Mouse (Mus musculus) embryonic facial prominence, embryonic 12.5 days (tissue): ENCODE results near the gene Gm20715. TPM values are rescaled to one million over a fixed set of nuclear protein-coding genes. Genes with fewer than 3 reads are reported as not detected.
"Not testable (repeated sequence)": the region's sequence is repeated elsewhere in the genome, so short reads cannot be mapped to it uniquely, and the experiment has no call there.

Experiments
- ATAC-seq: fragments of 200-750 bp; cut with Nextera tagmentation; 2 replicates; pipeline ENCODE4 v1.8.0; 2017; ENCODE audit not compliant: insufficient number of reproducible peaks, insufficient read depth, low FRiP score, low TSS enrichment
- H3K27ac ChIP-seq: fragments of 300-500 bp; sonication (generic); 2 replicates; pipeline ENCODE4 v1.5.1; 2016; ENCODE audit warnings: mild to moderate bottlenecking
- H3K27me3 ChIP-seq: fragments of 300-500 bp; sonication (generic); 2 replicates; pipeline ENCODE4 v1.6.1; 2016; ENCODE audit warnings: mild to moderate bottlenecking, moderate library complexity
- H3K36me3 ChIP-seq: fragments of 300-500 bp; sonication (generic); 2 replicates; pipeline ENCODE4 v1.6.1; 2016; ENCODE audit warnings: mild to moderate bottlenecking
- H3K4me1 ChIP-seq: fragments of 300-500 bp; sonication (generic); 2 replicates; pipeline ENCODE4 v1.6.1; 2016
- H3K4me2 ChIP-seq: fragments of 300-500 bp; sonication (generic); replicated peaks from 2 replicates; pipeline ENCODE4 v1.6.1; 2016; ENCODE audit warnings: mild to moderate bottlenecking, moderate library complexity
- H3K4me3 ChIP-seq: fragments of 300-500 bp; sonication (generic); 2 replicates; pipeline ENCODE4 v1.5.1; 2016; ENCODE audit warnings: mild to moderate bottlenecking
- H3K9ac ChIP-seq: fragments of 300-500 bp; sonication (generic); 2 replicates; pipeline ENCODE4 v1.6.1; 2016; ENCODE audit warnings: mild to moderate bottlenecking, moderate library complexity
- H3K9me3 ChIP-seq: fragments of 300-500 bp; sonication (generic); 2 replicates; pipeline ENCODE4 v1.6.1; 2016; ENCODE audit warnings: mild to moderate bottlenecking, moderate library complexity
- WGBS: fragments of 180-500 bp; shearing (Covaris S2); methylation state at CpG from one replicate; pipeline ENCODE4 v1.1.7; 2016; 5-methylcytosine and 5-hydroxymethylcytosine counted together
- polyA plus RNA-seq: library from polyadenylated mRNA; unstranded; fragments of >200 nt; fragmentation: Nextera tagmentation; extraction: Ambion mirVana; gene quantifications from 2 replicates; pipeline ENCODE4 v1.2.1, GENCODE M21; 2016

The Gm20715 gene
- polyA plus RNA-seq, 1 experiment from 2014 or later = not detected

DNA sequence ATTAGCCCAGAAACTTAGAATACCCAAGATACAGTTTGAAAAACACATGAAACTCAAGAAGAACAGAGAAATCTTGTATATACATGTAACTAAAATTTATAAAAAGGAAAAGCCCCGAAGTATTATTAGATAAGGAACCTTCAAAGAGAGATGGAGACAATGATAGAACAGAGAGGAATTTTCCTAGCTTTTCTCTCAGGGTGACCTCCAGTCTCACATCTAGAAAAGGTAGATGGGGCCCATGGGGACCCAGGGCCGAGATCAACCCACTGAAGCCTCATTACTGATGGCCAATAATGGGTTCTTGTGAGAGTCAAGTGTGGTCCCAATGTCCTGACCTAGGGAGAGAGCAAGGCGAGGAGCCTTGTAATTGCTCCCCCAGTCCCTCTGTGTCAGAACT is 28.3 kb downstream of the Gm20715 start, which contains the start of gene Olfr1344:
TSS of gene Olfr1344 (plus strand) at position 301 of the 400 bp plus-strand sequence.
- H3K4me2 ChIP-seq = no peak within 1 kb of the TSS
- ATAC-seq = no peak
- 79% methylated on average over 3 of the region's 3 CpGs for WGBS
- H3K4me3 ChIP-seq = no peak within 1 kb of the TSS
- H3K27me3 ChIP-seq = no peaks in the 10 kb centered on the region
- H3K9me3 ChIP-seq = 0 out of 2 replicates have a peak, but pooled peaks cover 8% of the 10 kb centered on the region
- no peak within 1 kb of the TSS for H3K27ac ChIP-seq
- H3K4me1 ChIP-seq = no peaks in the 10 kb centered on the region
- no peaks in the 10 kb centered on the region for H3K36me3 ChIP-seq
- no peak within 1 kb of the TSS for H3K9ac ChIP-seq

DNA sequence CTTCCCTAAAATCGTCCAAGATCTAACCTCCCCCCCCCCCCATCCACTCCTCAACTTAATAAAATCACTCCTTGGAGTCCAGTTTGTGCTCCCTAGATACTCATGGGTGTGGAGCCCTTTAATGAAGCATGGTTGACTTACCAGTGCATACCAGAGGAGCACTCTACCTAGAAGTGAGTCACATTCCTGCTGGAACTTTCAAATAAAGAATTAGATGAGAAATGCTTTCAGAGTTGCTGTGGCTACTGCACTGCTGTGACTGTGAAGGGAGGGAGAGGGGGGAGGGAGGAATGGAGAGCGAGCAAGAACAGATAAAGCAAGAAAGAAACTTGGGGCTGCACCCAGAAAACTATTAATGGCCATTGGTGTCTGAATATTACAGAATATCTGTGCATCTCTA is 31.1 kb downstream of the Gm20715 start:
- ATAC-seq = no peak
- Histone ChIP-seq H3K4me2 (no peak overlapping the region), H3K27me3 (no peaks in the 10 kb centered on the region), H3K36me3 (no peaks in the 10 kb centered on the region), H3K9me3 (0 out of 2 replicates have a peak, but pooled peaks cover 8% of the 10 kb centered on the region), H3K4me1 (no peaks in the 10 kb centered on the region), H3K27ac (no peak overlapping the region), H3K4me3 (no peak overlapping the region), H3K9ac (no peak overlapping the region)
- WGBS = 56% methylated on average over 2 of the region's 2 CpGs

DNA sequence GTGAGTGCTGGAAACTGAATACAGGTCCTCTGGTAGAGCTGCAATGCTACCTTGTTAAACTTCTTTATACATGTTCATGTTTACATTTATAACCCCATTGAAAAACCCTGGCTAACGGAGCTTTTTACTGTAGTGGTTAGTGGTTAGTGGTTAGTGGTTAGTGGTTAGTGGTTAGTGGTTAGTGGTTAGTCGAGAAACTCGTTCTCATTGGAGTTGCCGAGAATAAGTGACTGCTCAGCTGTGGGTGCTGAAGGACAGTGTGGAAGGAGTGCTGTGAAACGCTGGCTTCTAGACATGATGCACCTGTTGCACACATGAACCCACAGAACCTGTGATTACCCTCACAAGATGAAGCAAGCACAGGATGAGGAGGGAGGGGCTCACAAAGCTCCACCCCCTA is 37.7 kb downstream of the Gm20715 start:
- Histone ChIP-seq H3K27me3 (no peaks in the 10 kb centered on the region), H3K9ac (no peak overlapping the region), H3K4me3 (no peak overlapping the region), H3K27ac (no peak overlapping the region), H3K36me3 (no peaks in the 10 kb centered on the region), H3K4me2 (no peak overlapping the region), H3K9me3 (peaks cover 16% of the 10 kb centered on the region; the same call in 1 of the 2 replicates), H3K4me1 (no peaks in the 10 kb centered on the region)
- ATAC-seq = no peak
- WGBS = 83% methylated on average over 5 of the region's 5 CpGs

DNA sequence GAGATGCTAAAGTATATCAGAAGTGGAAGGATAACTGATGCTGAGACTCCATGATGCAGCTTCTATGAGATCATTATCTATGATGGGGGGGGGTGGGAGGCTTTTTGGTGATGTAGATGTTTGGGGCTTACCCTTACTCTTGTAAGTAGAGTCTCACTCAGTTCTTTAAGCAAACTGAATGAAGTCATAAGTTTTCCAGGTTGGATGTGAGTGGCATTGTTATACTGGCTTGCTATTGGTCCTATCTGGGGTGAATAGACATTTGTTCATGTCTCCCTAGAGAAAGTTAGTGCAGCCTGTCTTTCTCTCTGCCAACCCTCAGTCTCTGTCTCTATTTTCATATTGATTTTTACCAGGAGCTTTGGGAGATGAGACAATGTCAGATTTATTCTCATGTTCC is 45.8 kb downstream of the Gm20715 start, which contains the start of gene Olfr1336:
TSS of gene Olfr1336 (plus strand) at position 301 of the 400 bp plus-strand sequence.
- Histone ChIP-seq H3K4me1 (no peaks in the 10 kb centered on the region), H3K27ac (no peak within 1 kb of the TSS), H3K4me2 (no peak within 1 kb of the TSS), H3K4me3 (no peak within 1 kb of the TSS), H3K27me3 (no peaks in the 10 kb centered on the region), H3K36me3 (no peaks in the 10 kb centered on the region), H3K9me3 (peaks cover 11% of the 10 kb centered on the region; the same call in 1 of the 2 replicates), H3K9ac (no peak within 1 kb of the TSS)
- ATAC-seq = no peak

DNA sequence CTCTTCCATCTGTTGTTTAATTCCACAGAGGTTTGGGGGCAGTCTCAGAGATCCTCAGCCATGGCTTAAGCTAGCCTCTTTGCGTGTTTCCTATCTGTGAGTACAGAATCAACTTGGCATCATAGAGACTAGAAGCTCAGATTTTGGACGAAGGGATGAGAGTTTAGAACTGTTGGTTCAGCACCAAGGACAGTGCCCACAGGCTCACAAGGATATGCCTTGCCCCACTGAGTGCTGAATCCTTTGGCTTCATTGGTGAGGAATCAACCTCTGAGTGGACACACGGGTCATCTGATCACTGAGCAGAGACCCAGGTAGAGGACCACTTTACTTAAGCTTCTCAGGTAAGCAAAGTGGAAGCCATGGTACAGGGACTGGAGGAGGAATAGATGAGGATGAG is 46.3 kb downstream of the Gm20715 start:
- no peak for ATAC-seq
- peaks cover 11% of the 10 kb centered on the region; the same call in 1 of the 2 replicates for H3K9me3 ChIP-seq
- H3K9ac ChIP-seq = no peak overlapping the region
- no peak overlapping the region for H3K4me3 ChIP-seq
- H3K27me3 ChIP-seq = no peaks in the 10 kb centered on the region
- H3K4me1 ChIP-seq = no peaks in the 10 kb centered on the region
- no peaks in the 10 kb centered on the region for H3K36me3 ChIP-seq
- WGBS = 47% methylated on average over 3 of the region's 3 CpGs
- no peak overlapping the region for H3K27ac ChIP-seq
- no peak overlapping the region for H3K4me2 ChIP-seq

DNA sequence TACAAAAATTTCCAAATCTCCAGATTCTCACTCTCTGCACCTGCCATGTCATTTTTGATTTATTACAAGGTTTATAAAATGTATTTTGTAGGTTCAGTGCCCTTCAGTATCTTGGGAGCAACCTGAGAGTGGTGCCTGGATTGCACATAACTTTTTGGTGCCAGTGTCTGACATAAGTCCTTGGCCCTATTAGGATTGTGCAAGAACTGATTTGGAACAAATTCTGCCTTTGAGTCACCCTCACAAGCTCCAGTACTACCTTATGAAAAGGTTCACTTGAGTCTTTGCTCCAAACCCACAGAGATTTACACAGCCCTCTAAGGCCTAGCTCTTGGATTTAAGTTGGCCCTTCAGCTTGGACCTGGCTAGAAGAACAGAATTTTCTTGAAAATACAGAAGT is 56.9 kb downstream of the Gm20715 start, which contains the start of gene Olfr1346:
TSS of gene Olfr1346 (plus strand) at position 151 of the 400 bp plus-strand sequence.
- no peak within 1 kb of the TSS for H3K9ac ChIP-seq
- no peak within 1 kb of the TSS for H3K27ac ChIP-seq
- H3K9me3 ChIP-seq = no peaks in the 10 kb centered on the region
- H3K36me3 ChIP-seq = no peaks in the 10 kb centered on the region
- no peak within 1 kb of the TSS for H3K4me2 ChIP-seq
- no peak within 1 kb of the TSS for H3K4me3 ChIP-seq
- ATAC-seq = no peak
- no peaks in the 10 kb centered on the region for H3K4me1 ChIP-seq
- no peaks in the 10 kb centered on the region for H3K27me3 ChIP-seq

DNA sequence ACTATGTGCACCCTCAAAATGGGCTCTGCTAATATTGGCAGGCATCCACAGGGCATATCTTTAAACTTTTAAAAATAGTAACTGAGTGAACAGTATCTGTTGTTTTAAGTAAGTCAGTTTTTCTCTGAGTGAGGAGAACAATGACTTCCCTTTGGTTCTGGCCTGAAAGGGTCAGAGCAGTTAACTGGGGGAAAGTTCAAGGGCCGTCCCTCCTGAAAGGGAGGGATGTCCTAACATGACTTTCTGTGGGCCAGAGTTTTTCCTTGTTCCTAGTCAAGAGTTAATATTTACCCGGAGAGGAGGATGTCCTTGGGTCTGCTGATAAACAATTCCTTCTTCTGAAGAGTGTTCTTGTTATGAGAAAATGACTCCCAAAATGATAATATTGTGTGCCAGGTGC is 67.6 kb downstream of the Gm20715 start:
- H3K4me1 ChIP-seq, H3K27me3 ChIP-seq, H3K9ac ChIP-seq, ATAC-seq, H3K27ac ChIP-seq, H3K9me3 ChIP-seq, H3K4me2 ChIP-seq, H3K4me3 ChIP-seq, H3K36me3 ChIP-seq: not testable (repeated sequence)
- WGBS = 77% methylated on average over 2 of the region's 2 CpGs

DNA sequence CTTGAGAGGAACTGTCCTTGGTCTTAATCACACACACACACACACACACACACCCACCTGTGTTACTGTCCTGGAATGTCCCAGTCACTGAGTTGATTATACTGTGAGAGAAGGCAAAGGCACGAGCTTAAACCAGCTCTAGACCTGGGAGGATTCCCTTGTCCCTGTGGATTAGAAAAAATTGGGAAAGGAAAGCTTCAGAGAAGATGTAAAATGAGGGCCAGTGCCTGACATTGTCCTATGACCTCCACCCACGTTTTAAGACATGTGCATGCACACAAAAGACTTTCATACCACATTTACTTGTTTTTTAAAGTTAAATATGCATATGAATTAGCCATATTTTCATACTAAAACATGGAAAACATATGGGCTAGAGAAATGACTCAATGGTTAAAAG is 76.8 kb downstream of the Gm20715 start, which contains the start of gene Olfr5:
TSS of gene Olfr5 (minus strand) at position 101 of the 400 bp plus-strand sequence.
- no peaks in the 10 kb centered on the region for H3K36me3 ChIP-seq

More for the DNA sequence above, 76.8 kb downstream of the Gm20715 start, which contains the start of gene Olfr5:
- Histone ChIP-seq H3K27ac (no peak within 1 kb of the TSS), H3K4me1 (no peaks in the 10 kb centered on the region), H3K27me3 (no peaks in the 10 kb centered on the region), H3K9ac (no peak within 1 kb of the TSS), H3K4me2 (no peak within 1 kb of the TSS), H3K9me3 (0 out of 2 replicates have a peak, but pooled peaks cover 6% of the 10 kb centered on the region), H3K4me3 (no peak within 1 kb of the TSS)
- no peak for ATAC-seq
- WGBS = 30% methylated on average over 2 of the region's 2 CpGs

Other genes with a start within 250 kb of the Gm20715 start
- gene Zfp444, start 238.1 kb upstream of the Gm20715 start, polyA plus RNA-seq = 80.2 and 80.4 TPM in 2 replicates
- gene Galp, start 213.2 kb upstream of the Gm20715 start, polyA plus RNA-seq = not detected in 2 replicates
- gene Zscan5b, start 188.0 kb upstream of the Gm20715 start, polyA plus RNA-seq = not detected in 2 replicates
- gene Epp13, start 157.6 kb upstream of the Gm20715 start, polyA plus RNA-seq = not detected in 2 replicates
- 6.4 and 8.4 TPM in 2 replicates for gene Zfp667, start 123.7 kb upstream of the Gm20715 start, polyA plus RNA-seq
- 8.6 and 9.4 TPM in 2 replicates for gene Zfp583, start 79.0 kb upstream of the Gm20715 start, polyA plus RNA-seq
- gene Gm3854, start 66.5 kb upstream of the Gm20715 start, polyA plus RNA-seq = 3.1 and 3.2 TPM in 2 replicates
- 2.7 and 2.8 TPM in 2 replicates for gene Zfp78, start 47.0 kb upstream of the Gm20715 start, polyA plus RNA-seq
- gene Zfp28, start 27.0 kb upstream of the Gm20715 start, polyA plus RNA-seq = 12.6 and 13.1 TPM in 2 replicates
- gene Smim17, start 11.6 kb upstream of the Gm20715 start, polyA plus RNA-seq = 0.20 TPM in 1 of 2 replicates, not detected in the other
- not detected in 2 replicates for gene Olfr1344, start 28.4 kb downstream of the Gm20715 start, polyA plus RNA-seq
- gene Olfr1336, start 45.9 kb downstream of the Gm20715 start, polyA plus RNA-seq = not detected in 2 replicates
- gene Olfr1346, start 56.8 kb downstream of the Gm20715 start, polyA plus RNA-seq = not detected in 2 replicates
- not detected in 2 replicates for gene Olfr5, start 76.7 kb downstream of the Gm20715 start, polyA plus RNA-seq
- gene Olfr1347, start 89.5 kb downstream of the Gm20715 start, polyA plus RNA-seq = not detected in 2 replicates
- gene Olfr1348, start 98.5 kb downstream of the Gm20715 start, polyA plus RNA-seq = not detected in 2 replicates
- gene Olfr1349, start 112.7 kb downstream of the Gm20715 start, polyA plus RNA-seq = not detected in 2 replicates
- not detected in 2 replicates for gene Olfr1350, start 154.6 kb downstream of the Gm20715 start, polyA plus RNA-seq